Mouse (Mus musculus) thymus, postnatal 25 days (tissue): ENCODE results near the gene Camk2g.

Experiments
- DNase-seq: peaks from one replicate; pipeline ENCODE4 v3.0.0; 2022

Camk2g gene

GRCm38 (mm10) chr14:20793758-20794531 is at the start of gene Camk2g:
Camk2g (minus strand) TSS chr14:20794088.
- DNase-seq: peak; percentile 86

DNA sequence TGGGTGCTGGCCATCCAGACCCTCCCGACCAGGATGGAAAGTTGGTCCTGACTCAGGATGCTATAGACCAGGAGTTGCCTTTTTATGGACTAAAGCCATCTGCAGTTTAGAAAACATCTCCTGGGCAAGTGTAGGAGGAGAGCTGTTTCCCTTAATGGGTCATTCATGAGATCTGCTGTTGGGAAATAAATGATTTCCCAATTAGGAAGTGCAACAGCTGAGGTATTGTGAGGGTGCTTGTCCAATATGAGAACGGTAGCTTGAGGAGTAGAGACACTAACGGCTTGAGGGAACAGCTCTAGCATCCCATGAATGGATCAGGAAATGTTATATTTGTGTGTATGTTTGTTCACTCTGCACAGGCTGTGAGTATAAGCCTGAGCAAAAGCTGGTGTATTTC is 48.7 kb upstream of the Camk2g start:
- DNase-seq: no peak

DNA sequence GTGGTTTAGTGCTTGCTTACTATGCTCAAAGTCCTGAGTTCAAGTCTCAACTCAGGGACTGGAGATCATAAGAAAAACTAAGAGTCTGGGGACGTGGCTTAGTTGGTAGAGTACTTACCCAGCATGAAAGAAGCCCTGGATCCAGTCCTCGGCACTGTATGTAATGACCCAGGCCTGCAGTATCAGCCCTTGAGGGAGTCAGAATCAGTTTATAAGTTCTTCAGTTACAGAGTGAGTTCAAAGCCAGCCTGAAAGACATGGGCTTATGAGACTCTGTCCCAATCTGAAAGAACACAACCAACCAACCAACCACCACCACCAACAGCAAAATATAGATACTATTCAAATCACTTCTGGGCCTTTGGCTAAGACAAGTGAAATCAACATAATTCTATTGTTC is 47.6 kb upstream of the Camk2g start:
- no peak for DNase-seq

DNA sequence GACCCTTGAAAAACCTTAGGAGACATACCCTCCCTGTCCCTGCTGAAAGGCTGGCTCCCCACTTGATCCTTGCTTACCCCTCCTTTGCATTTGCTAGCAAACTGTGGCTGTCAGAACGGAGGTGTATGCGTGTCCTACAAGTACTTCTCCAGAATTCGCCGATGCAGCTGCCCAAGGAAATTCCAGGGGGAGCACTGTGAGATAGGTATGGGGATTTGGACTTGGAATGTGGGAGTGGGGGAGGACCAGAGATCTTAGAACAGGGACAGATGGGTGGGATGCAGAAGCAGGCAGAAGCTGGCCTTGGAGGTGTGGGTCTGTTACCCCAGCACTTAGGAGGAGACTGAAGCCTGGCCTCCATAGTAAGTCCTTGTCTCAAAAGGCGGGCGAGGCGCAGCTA is 43.8 kb upstream of the Camk2g start:
- DNase-seq: no peak

DNA sequence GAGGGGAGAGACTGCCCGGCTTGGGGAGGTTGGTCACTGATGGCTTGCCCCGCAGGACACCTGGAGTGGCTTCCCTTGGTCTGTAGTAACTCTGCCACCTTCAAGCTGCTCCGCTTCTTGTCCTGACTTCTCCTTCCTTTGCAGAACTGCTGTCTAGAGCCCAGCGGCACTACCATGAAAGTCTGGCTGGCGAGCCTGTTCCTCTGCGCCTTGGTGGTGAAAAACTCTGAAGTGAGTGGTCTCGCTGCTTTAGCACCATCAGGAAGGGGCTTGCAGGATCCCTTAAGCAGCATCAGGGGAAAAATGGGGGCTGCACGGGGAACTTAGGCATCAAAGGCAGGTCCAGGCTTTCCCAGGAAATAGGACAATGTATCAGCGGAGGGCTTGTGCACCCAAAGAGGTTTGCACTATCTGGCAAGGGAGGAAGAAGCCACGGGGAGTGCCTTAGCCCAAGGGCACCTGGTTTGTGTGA is 43.1 kb upstream of the Camk2g start:
- DNase-seq: no peak

GRCm38 (mm10) chr14:20836171-20836904 is 42.5 kb upstream of the Camk2g start, which contains the start of gene Plau:
Plau (plus strand) TSS chr14:20836660.
- peak; percentile 39 for DNase-seq

GRCm38 (mm10) chr14:20834136-20834535 is 40.2 kb upstream of the Camk2g start:
- no peak for DNase-seq

DNA sequence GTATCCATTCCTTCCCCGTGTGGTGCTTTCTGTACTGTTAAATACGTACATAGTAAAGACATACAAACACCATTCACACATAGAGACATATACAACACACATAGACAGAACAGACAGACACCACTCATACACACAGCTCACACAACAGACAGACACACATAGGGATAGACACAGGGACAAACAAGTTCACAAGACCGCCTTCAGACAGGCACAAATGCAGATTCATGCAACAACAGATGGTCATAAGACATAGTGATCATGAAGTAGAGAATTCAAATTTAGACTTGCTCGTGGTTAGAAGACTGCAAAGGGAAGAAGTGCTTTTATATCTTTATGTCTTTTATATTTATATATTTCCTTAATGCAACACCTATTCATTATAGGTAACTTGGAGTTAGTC is 39.6 kb upstream of the Camk2g start:
- no peak for DNase-seq

GRCm38 (mm10) chr14:20831915-20832314 is 38.0 kb upstream of the Camk2g start:
- DNase-seq: no peak

DNA sequence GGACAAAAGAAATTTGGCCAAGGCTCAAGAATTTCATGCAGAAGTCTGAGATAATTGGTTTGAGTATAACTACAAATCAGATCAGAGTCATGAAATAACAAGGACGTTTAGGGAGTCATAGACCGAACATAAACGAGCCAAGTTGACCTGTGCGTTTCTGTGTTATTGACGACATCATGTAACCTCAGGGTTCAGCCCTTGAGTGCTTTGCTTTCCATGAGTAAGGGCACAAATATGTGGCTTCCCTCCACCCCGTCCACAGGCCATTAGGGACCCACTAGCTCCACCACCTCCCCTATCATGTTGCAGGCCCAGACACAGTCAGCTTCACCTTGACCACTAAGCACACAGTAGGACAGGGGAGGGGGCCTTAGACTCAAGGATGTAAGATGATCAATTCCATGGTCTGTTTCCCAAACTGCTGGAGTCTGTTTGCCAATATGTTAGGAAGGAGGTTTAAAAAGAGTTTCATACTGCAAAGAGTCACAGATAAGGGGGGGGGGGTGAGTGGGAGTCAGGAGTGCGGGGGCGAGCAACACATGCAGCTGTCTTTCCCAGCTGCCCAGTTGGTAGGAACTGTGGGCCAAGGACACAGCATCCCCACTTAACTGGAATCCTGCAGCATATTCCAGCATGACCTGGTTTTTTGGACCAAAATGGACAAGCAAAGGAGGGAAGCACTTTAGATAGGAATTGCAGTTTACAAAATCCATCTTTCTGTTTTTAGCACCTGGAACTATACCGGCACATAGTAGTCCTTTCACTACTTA is 37.4 kb upstream of the Camk2g start:
- no peak for DNase-seq

GRCm38 (mm10) chr14:20829523-20830366 is 35.9 kb upstream of the Camk2g start:
- no peak for DNase-seq

DNA sequence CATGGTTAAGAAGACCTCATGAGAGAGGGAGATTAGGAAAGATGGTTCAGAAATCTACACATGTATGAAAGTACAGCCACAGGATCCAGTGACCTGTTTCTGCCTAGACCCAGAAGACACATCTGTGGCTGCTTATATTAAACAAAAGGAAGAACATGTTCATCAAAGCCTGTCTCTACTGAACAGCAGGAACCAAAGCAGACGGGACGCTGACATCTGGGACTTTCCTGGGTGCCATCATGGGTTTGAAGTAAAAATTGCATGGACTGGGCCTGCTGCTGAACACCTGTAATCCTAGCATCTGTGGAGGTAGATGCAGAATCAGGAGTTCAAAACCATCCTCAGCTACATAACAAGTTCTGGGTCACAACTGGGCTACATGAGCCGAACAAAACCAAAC is 34.6 kb upstream of the Camk2g start:
- DNase-seq: no peak

- no peak for DNase-seq
These were observed 33.6 kb upstream of the Camk2g start for GRCm38 (mm10) chr14:20827491-20827890.

DNA sequence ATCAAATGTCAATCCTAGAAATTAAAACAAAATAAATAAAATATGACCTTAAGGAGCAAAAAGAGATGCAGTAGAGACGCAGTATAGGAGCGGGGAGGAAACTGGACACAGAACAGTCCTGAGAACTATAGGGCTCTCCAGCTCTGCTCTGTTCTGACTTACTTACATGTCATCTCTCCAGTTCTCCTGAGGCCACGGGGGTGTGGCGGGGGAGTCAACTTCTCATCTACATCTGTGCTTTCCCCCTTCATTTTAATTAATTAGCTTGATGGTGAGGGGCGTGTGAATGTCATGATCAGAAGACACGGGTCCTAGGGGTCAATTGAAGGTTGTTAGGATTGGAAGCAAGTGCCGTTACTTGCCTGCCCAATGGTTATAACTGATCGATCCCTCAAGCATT is 33.2 kb upstream of the Camk2g start:
- no peak for DNase-seq

GRCm38 (mm10) chr14:20825516-20825915 is 31.6 kb upstream of the Camk2g start:
- DNase-seq: no peak

DNA sequence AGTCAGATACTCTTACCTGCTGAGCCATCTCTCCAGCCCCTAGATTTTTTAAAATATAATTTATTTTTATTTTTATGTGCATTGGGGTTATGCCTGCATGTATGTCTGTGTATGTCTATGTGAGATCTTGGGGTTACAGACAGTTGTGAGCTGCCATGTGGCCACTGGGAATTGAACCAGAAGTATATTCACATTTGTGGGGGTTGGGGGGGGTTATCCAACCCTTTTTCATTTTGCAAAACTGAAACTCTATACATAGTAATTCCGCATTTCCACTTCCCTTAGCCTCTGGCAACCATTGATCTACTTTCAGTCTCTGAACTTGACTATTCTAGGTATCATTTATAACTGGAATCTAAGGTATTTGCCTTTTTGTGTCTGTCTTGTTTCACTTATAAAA is 30.6 kb upstream of the Camk2g start:
- no peak for DNase-seq

DNA sequence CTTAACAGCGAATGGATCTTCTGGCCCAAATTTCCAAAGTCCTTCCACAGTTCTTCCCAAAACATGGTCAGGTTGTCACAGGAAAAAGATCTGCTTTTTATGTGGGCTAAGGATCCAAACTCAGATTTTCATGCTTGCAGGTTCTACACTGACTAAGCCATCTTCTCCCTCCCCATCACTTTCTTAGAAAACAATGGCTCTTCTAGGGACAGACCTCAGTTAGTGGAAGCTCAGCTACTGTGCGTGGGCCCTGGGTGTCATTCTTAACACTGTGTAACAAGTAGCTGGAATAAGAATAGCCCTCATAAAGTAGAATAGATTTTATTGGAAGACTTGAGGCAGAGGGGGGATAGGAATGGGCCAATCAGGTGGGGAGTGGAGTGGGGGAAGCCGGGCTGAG is 21.6 kb upstream of the Camk2g start:
- no peak for DNase-seq

DNA sequence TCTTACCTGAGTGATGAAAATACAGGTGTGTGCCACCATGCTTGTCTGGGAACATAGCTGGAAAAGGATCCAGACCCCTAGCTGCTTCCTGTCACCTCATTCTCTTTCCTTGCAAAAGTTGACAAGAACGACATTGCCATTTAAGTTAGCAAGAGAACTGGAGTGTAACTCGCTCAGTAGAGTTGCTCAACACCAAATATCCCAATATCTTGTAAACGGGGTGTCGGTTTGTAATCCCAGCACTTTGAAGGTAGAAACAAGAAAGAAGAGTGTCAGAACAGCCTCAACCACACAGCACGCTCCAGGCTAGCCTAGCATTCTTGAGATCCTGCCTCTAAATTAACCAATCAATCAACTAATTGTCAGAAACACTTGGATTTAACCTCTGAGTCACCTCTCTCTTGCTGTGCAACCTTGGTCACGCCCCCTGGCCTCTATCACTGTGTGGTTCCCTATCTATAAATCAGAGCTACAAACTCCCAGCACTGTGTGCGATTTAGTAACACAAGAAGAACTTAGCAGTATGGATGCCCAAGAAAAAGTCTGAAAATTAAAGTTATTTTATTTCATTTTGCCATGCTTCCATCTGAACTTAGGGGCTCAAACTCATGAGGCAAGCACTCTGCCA is 18.0 kb upstream of the Camk2g start:
- DNase-seq: no peak

DNA sequence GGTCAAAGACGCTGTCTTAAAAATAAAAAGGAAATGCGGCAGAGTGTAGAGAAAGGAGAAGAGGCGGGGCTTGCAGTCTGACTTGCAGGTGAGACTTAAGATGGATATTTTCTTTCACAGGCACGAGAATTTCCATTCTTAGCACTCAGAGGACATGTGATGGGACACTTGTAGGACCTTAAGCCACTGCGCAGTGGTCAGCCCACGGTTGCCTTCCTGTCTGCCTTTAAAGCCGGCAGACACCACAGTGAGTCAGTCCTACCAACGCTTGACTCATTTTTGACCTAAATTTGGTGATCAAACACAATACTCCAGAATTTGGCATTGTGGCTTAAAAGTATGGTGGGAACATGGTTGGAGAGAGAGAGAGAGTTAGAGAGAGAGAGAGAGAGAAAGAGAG is 17.3 kb upstream of the Camk2g start:
- no peak for DNase-seq

- DNase-seq: no peak
These were observed 15.9 kb upstream of the Camk2g start for GRCm38 (mm10) chr14:20809820-20810219.

DNA sequence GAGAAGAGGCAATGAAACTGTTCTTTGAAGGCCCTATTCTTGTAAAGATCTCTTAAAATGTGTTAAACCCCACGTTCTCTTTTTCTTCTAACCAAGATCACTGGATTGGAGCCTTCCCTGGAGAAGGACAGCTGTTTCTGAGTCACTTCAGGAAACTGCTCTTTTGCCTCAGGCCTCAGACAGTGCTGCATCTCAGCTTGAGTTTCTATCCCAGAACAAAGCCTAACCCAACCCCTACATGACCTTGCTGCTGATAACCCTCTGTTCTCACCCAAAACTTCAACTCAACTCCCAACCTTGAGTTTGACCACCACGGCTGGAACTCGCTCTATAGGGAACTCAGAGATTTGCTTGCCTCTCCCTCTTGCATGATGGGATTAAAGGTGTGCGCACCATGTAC is 15.5 kb upstream of the Camk2g start:
- DNase-seq: no peak
